Mouse (Mus musculus): ENCODE measurements around the gene Prkcb.

GRCm38 (mm10) chr7:122613876-122614275 is 325.3 kb downstream of the Prkcb start:
- TF ChIP-seq CTCF (IDR thresholded peaks at IDR 0.05; ENCODE audit: extremely low read depth, insufficient read depth, low read length) (no peak), POLR2A (IDR thresholded peaks at IDR 0.05; ENCODE audit: extremely low read depth, insufficient read depth, low read length) (no peak)

Measured in cortical plate, adult 2 months (tissue).